Mouse (Mus musculus) mature B cell (primary cell): Measurements from ENCODE around the gene Pygm.

ENCODE experiments used
- in situ Hi-C: fragments of 300-500 bp; cut with MboI; formaldehyde crosslinking; loops from 2 replicates; pipeline ENCODE4 v1.14.3; 2019

Pygm gene

GRCm38 (mm10) chr19:6445761-6446423, 61.7 kb downstream of the Pygm start:
- in situ Hi-C loops: no loop called here

DNA sequence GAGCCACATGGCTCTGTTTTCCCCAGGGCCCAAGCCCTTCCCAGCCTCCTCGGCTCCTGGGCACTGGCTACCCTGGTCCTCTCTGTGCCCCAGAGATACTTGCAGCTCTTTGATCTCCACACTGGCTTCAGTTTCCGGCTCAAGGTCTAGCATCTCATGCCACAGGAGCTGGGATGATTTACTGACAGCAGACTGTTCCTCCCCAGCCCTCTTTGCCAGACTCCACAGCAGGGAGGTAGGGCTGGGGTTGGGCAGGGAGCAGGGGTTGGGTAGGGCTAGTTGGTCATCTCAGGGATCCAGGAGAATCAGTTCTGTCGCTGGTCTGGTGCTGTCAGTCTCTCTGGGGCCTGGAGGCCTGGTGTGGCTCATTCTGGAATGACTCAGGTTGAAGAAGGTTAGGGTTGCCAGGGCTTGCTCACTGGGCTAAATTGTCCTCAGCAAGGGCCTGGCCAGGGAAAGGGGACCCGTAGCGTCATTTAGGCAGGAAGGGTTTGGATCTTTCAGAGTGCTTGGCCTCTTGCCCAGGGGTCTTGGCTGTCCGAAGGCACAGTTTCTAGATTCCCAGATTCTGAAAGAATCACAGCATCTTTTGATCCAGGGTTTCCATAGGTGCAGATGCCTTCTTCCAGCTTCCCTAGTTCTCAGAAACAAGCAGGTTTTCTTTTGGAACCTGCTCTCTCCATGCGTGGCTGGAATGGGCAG, 62.7 kb downstream of the Pygm start:
- in situ Hi-C loops: no loop called here
